Mouse (Mus musculus) lung, postnatal 0 days (tissue): ENCODE measurements around the gene Ptpn4.

Experiments used
- CTCF ChIP-seq: IDR thresholded peaks from 2 replicates; pipeline ENCODE4 v1.5.1; 2016; ENCODE audit warnings: antibody characterized with exemption, mild to moderate bottlenecking
- EP300 ChIP-seq: IDR thresholded peaks from 2 replicates; pipeline ENCODE4 v1.6.1; 2016; ENCODE audit warnings: antibody characterized with exemption, mild to moderate bottlenecking, control low read depth

GRCm38 (mm10) chr1:119852339-119852738, 14.9 kb upstream of the Ptpn4 start:
- TF ChIP-seq EP300, result no peak
- TF ChIP-seq CTCF, result no peak
